Comparison of ENCODE assay signal across 8 mouse cellular contexts in the genomic region with DNA sequence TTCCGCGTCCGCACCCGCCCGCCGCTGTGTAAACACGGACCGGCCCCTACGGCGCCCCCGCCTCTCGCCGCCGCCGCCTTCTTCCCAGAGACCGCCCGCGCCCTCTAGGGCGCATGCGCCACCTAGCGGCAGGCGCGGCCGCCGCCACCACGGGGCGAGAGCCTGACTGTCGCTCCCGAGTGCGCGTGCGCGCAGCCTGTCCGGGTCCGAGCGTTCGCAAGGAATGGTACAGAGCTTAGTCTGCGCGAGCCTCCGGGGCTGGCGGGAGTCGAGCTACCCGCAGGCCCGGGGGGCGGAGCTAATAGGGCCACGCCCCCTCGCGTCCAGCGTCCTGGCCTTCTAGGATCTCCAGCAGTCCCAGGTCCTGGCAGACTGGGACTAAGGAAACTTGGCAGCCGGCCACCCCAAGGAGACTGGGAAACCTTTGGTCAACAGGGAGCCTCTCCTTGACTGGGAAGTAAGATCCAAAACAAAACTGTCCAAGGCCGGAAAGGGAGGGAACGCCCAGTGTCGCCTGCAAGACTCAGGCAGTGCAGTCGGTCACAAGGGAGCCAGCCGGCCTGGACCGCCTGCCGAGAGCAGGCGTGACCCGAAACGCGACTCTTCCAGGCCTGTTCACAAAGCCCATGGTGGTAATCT. TPM values are rescaled to one million over a fixed set of nuclear protein-coding genes. Genes with fewer than 3 reads are reported as not detected.
DNase-seq lines count a peak whose midpoint lies in the region; ATAC-seq lines count a peak whose summit lies in the region.

Fcho2 (minus strand) TSS at position 303 of the 639 bp plus-strand sequence.

- peak within 1 kb of the TSS; percentile 54 for H3K4me2 ChIP-seq in intestine, embryonic 14.5 days (ENCODE audit: low read length)

- no peaks in the 10 kb centered on the region for H3K9me3 ChIP-seq in intestine, embryonic 14.5 days (ENCODE audit: control insufficient read depth, low read length)

- H3K9ac ChIP-seq in intestine, embryonic 14.5 days (ENCODE audit: low read length), result peak within 1 kb of the TSS; percentile 96

- ATAC-seq in intestine, embryonic 14.5 days (replicated peaks; ENCODE audit: low FRiP score, low TSS enrichment, low read depth), result peak; percentile 97

- intact Hi-C loops in left cerebral cortex, postnatal 14 days (cut with DNase I), result no loop called here

- peaks cover 15% of the 10 kb centered on the region for H3K4me1 ChIP-seq in intestine, embryonic 14.5 days (replicated peaks; ENCODE audit: control insufficient read depth, insufficient read depth, low read length)

- peak within 1 kb of the TSS; percentile 67 for H3K4me3 ChIP-seq in intestine, embryonic 14.5 days (ENCODE audit: low read depth, low read length)

- no peaks in the 10 kb centered on the region for H3K36me3 ChIP-seq in intestine, embryonic 14.5 days (ENCODE audit: control insufficient read depth, insufficient read depth, low read length)

- WGBS in intestine, embryonic 14.5 days, result under 1% methylated on average over 61 of the region's 61 CpGs

- no peaks in the 10 kb centered on the region for H3K27me3 ChIP-seq in intestine, embryonic 14.5 days (replicated peaks; ENCODE audit: control insufficient read depth, insufficient read depth, low read length)

- peak within 1 kb of the TSS; percentile 97 for H3K27ac ChIP-seq in intestine, embryonic 14.5 days (ENCODE audit: low read depth)

- DNase-seq in adrenal gland, adult (ENCODE audit: inconsistent age in 2 of 2, low spot score in 1 of 2), result peak; percentile 100
- DNase-seq in embryo, embryonic 10.5 days (ENCODE audit: low spot score), result peak; percentile 98
- peak; percentile 99 for DNase-seq in gastrocnemius, postnatal 25 days
- DNase-seq in intestine, embryonic 14.5 days (ENCODE audit: low spot score), result peak; percentile 97
- peak; percentile 95 to 96 for DNase-seq in left cerebral cortex, postnatal 14 days (ENCODE audit: low spot score in 2 of 2)
- peak; percentile 99 for DNase-seq in mesoderm, embryonic 11.5 days (ENCODE audit: low read depth, low spot score)
- DNase-seq in right cerebral cortex, postnatal 36 days (ENCODE audit: low spot score in 2 of 2), result peak; percentile 93
- DNase-seq in yolk sac, embryonic 10.5 days (ENCODE audit: low spot score), result peak; percentile 98

RNA-seq across cellular contexts. Expression of gene Fcho2, which starts in this region (rescaled TPM):
- 10 to 100 TPM; 18.9 to 20.7 TPM for total RNA-seq in gastrocnemius, postnatal 25 days (2021)
- 33.0 and 37.5 TPM in 2 replicates for polyA plus RNA-seq in intestine, embryonic 14.5 days (2014; fragmentation: Nextera tagmentation; extraction: Ambion mirVana)
- total RNA-seq in left cerebral cortex, postnatal 14 days (2021), result 10 to 100 TPM; 36.7 to 36.9 TPM

Comparison
In these comparisons a context has a peak if more than half of its experiments do, and no peak if none do; other contexts are left out.
1. Peak in every context shown above with its lines: DNase-seq, ATAC-seq, H3K4me3 ChIP-seq and H3K27ac ChIP-seq.